Mouse (Mus musculus): ENCODE results near the gene Sox5. TPM values are rescaled to one million over a fixed set of nuclear protein-coding genes. Genes with fewer than 3 reads are reported as not detected.

The Sox5 gene
- polyA plus RNA-seq, 1 experiment from 2014 or later, result 198 TPM

DNA sequence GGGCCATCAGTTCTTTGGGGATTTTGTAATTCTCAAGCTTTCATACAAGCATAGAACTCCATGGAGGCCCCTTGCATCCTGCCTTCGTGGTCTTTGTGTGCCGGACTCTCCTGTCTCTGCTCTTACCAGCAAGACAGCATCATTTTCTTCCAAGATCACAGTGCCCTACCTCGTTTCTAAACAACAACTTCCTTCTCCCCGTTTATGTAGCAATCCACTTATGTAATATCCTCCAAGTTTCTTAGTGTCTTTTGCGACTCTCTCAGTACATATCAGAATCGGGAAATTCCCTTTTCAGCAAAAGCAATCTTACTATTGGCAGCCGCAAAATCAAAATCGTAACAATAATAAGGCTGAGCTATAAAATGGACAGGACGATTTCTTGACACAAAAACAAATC, 324.3 kb downstream of the Sox5 start:
- ATAC-seq, result no peak

DNA sequence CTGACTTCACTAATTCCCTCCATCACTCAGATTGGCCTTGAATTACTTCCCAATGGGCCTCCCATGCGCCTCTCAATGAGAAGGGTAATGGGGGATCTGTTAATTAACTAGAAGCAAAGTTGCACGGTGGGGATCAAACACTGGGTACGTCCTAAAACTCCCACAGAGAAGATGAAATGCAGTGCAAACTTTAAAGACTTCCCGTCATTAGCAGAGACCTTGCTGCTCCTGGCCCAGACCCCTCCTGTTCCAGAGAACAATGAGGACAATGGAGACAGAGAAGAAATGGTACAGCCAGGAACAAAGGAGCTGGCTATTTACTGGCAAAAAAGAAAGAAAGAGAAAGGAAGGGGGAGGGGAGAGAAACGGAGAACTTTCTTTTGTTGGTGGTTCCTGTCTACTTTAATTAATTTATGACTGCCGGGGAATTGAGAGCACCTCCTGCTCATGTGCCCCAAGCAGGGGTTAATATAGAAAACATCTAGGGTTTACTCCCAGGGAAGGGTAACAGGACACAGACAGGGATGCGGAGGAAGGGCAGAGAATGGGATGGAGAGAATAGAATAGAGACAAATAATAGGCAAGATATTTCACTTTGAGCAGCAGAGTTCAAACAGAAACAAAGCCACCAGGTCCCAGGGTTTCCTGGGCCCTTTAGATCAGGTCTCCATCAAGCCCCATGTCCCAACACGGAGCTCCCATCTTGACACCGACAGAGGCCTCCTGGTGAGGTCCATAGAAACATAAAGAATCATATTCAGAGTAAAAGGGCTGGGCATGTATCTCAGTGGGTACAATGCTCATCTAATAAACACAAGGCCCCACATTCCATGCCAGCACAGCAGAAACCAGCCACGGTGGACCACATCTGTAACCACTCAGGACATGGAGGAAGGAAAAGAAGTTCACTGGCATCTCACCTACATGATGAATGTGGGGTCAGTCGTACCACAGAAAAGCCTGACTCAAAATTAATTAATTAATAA, 327.2 kb downstream of the Sox5 start:
- Histone ChIP-seq H3K4me2 (0 out of 2 replicates have a peak overlapping the region, but pooled peaks have one; percentile 14), H3K27ac (no peak overlapping the region), H3K4me3 (no peak overlapping the region), H3K9ac (no peak overlapping the region), H3K9me3 (replicated peaks) (no peaks in the 10 kb centered on the region), H3K4me1 (peaks cover 24% of the 10 kb centered on the region), H3K36me3 (ENCODE audit: poor library complexity, severe bottlenecking) (no peaks in the 10 kb centered on the region), H3K27me3 (no peaks in the 10 kb centered on the region; the same call in none of the 2 replicates)
- peak; percentile 57; the same call in 1 of the 2 replicates for ATAC-seq
- WGBS, result 13% methylated on average over 11 of the region's 11 CpGs

More for the DNA sequence above, 324.3 kb downstream of the Sox5 start:
- H3K4me2 ChIP-seq, result no peak overlapping the region
- no peaks in the 10 kb centered on the region for H3K36me3 ChIP-seq (ENCODE audit: poor library complexity, severe bottlenecking)
- no peak overlapping the region for H3K27ac ChIP-seq
- H3K4me1 ChIP-seq, result peaks cover 24% of the 10 kb centered on the region
- no peaks in the 10 kb centered on the region; the same call in none of the 2 replicates for H3K27me3 ChIP-seq
- H3K4me3 ChIP-seq, result no peak overlapping the region
- 91% methylated on average over 9 of the region's 9 CpGs for WGBS
- H3K9ac ChIP-seq, result no peak overlapping the region
- H3K9me3 ChIP-seq (replicated peaks), result no peaks in the 10 kb centered on the region

DNA sequence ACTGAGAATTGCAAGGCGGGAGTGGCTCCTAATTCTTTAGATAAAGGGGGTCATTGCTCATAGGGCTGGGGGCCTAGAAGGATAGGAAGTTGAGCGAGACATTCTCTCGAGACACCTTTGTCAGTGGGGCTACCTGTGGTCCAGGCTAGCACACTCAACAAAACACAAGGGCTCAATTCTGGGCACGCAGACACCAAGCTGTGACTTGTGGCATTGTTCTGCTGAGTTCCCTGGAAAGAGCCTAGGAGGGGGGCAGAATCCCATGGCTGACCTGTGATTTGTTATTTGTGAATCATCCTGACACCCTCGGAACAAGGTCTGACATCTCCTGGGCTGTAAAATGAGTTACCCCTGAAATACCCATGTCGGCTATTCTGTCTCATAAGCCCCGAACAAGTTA, 328.2 kb downstream of the Sox5 start:
- Histone ChIP-seq H3K9ac (no peak overlapping the region), H3K4me1 (peaks cover 24% of the 10 kb centered on the region), H3K27ac (no peak overlapping the region), H3K4me2 (0 out of 2 replicates have a peak overlapping the region, but pooled peaks have one; percentile 14), H3K36me3 (ENCODE audit: poor library complexity, severe bottlenecking) (no peaks in the 10 kb centered on the region), H3K27me3 (no peaks in the 10 kb centered on the region; the same call in none of the 2 replicates), H3K4me3 (no peak overlapping the region), H3K9me3 (replicated peaks) (no peaks in the 10 kb centered on the region)
- WGBS, result 10% methylated on average over 7 of the region's 7 CpGs
- no peak for ATAC-seq

DNA sequence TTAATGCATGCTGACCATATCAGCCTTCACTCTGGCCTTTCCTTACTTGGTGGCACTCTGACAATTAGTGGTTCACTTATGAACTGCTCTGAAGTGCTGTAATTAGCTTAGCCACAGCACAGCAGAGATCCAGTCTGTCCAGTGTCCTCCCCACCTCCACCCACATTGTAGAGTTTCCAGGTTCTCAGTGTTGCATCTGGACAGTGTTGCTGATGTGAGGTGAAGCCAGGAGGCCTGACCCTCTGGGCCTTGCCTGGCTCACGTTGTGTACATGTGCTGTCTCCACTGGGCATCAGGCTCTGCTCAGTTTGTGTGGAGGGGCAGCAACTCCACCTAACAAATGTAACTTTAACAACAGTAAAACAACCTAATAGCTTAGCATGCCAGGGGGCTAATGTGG, 328.6 kb downstream of the Sox5 start:
- peak; percentile 20; the same call in 1 of the 2 replicates for ATAC-seq
- no peak overlapping the region for H3K9ac ChIP-seq
- no peak overlapping the region for H3K4me3 ChIP-seq
- WGBS, result 6% methylated on average over 1 of the region's 1 CpGs
- H3K36me3 ChIP-seq (ENCODE audit: poor library complexity, severe bottlenecking), result no peaks in the 10 kb centered on the region
- H3K27me3 ChIP-seq, result no peaks in the 10 kb centered on the region; the same call in none of the 2 replicates
- H3K4me2 ChIP-seq, result no peak overlapping the region
- 0 out of 2 replicates have a peak overlapping the region, but pooled peaks have one; percentile 17 for H3K27ac ChIP-seq
- no peaks in the 10 kb centered on the region for H3K9me3 ChIP-seq (replicated peaks)
- peaks cover 24% of the 10 kb centered on the region for H3K4me1 ChIP-seq

DNA sequence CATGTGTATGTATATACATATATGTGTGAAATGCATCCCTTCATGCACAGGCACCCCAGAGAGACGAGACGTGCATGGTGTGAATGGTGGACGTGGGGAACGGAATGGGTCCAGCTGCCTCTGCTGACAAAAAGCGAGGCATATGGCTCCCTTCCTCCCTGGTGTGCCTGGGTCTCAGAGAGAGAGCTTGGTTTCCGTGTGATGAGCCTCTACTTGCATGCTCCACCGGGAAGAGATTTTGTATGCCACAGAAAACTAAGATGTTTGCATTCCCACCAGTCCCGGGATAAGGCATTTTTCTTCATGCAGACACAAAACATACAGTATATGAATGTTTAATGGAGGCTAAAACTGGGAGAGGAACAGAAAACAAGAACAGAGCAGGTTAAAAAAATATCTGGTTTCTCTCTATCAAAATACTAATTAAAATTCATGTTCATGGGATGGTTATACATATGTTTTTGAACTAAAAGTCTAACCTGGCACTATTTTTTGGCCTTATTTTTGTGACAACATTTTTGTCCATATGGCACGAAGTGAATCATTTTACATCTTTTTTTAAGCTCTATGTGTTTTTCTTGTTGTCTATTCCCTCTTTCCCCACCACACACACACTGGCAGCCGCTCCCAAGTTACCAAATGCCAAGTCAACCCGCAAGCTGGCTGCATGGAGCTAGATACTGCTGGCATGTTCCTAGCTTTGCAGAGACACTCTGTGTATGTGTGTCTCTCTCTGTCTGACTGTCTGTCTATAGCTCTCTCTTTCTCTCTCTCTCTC, 329.4 kb downstream of the Sox5 start:
- no peaks in the 10 kb centered on the region; the same call in none of the 2 replicates for H3K27me3 ChIP-seq
- WGBS, result 71% methylated on average over 11 of the region's 11 CpGs
- 0 out of 2 replicates have a peak overlapping the region, but pooled peaks have one; percentile 31 for H3K27ac ChIP-seq
- peak; percentile 75; the same call in 1 of the 2 replicates for ATAC-seq
- no peak overlapping the region for H3K4me2 ChIP-seq
- no peak overlapping the region for H3K4me3 ChIP-seq
- H3K4me1 ChIP-seq, result peaks cover 24% of the 10 kb centered on the region
- no peaks in the 10 kb centered on the region for H3K9me3 ChIP-seq (replicated peaks)
- H3K36me3 ChIP-seq (ENCODE audit: poor library complexity, severe bottlenecking), result no peaks in the 10 kb centered on the region
- H3K9ac ChIP-seq, result no peak overlapping the region

DNA sequence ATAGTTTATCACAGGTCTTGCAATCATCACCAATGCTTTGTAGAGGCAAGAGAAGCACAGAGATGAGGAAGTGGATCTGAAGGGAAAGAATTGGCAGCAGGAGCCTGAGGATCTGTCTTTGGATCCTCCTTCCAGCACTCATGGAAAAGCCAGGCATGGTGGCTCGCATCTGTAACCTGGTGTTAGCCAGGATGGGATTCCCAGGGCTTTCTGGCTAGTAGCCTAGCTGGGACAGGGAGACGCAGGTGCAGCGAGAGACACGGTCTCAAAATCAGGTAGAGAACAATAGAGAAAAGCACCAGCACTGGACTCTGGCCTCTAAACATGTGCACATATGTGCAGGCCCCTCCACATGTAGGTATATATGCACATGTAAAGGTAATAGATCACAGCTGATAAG, 330.1 kb downstream of the Sox5 start:
- Histone ChIP-seq H3K36me3 (ENCODE audit: poor library complexity, severe bottlenecking) (no peaks in the 10 kb centered on the region), H3K4me1 (peaks cover 24% of the 10 kb centered on the region), H3K9me3 (replicated peaks) (no peaks in the 10 kb centered on the region), H3K9ac (no peak overlapping the region), H3K27ac (peak overlapping the region; percentile 67), H3K4me2 (no peak overlapping the region), H3K27me3 (no peaks in the 10 kb centered on the region; the same call in 1 of the 2 replicates), H3K4me3 (no peak overlapping the region)
- ATAC-seq, result no peak
- 86% methylated on average over 4 of the region's 4 CpGs for WGBS

DNA sequence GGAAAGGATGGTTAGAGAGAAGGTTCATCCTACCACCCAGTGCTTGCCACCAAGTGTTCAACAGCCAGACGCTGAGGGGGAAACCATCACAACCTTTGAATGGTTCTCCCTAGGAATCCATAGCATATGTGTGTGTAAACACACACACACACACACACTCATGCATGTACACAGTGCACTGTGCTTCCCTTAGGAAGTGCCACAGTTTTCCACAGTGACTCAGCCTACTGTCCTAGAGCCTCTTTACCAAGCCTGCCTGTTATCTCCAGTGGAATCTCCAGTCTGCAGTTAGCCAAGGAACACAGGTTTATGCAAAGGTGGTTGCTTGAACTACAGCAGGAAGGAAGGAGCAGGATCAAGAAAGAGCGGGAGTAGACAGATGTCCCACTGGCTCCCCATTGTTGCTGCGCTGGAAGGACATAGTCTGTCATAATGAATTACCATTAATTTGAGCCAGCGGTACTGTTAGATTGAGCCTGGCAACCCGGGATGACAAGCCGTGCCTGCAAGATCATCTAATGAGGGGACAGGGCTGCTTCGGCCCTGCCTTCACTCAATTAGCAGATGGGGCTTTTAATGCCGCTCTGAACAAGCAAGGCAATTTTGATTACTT, 335.9 kb downstream of the Sox5 start:
- ATAC-seq, result peak; percentile 75; the same call in 1 of the 2 replicates
- Histone ChIP-seq H3K4me1 (peaks cover 8% of the 10 kb centered on the region; the same call in 1 of the 2 replicates), H3K27ac (peak overlapping the region; percentile 57), H3K9ac (no peak overlapping the region), H3K9me3 (replicated peaks) (no peaks in the 10 kb centered on the region), H3K4me2 (peak overlapping the region; percentile 17; the same call in 1 of the 2 replicates), H3K4me3 (no peak overlapping the region), H3K27me3 (no peaks in the 10 kb centered on the region), H3K36me3 (ENCODE audit: poor library complexity, severe bottlenecking) (no peaks in the 10 kb centered on the region)
- WGBS, result 18% methylated on average over 8 of the region's 8 CpGs

DNA sequence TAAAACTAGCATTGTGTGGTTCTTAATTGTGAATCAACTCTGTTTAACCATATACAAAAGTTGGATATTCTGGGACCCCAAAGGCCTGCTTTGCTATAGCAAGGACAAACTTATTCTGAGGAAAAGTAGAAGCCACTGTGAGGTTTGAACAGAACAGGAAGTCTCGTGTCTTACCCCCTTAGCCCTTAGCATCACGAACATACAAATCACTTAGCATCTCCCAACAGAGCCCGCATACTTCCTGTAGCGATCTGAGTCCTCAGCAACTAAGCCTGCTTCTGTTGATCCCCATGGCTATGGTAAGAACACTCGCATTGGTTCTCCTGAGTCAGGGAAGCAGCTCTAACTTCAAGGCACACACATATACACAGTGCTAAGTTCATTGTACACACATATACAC, 337.4 kb downstream of the Sox5 start:
- Histone ChIP-seq H3K4me1 (peaks cover 8% of the 10 kb centered on the region; the same call in 1 of the 2 replicates), H3K27me3 (no peaks in the 10 kb centered on the region), H3K9ac (no peak overlapping the region), H3K4me2 (no peak overlapping the region), H3K4me3 (no peak overlapping the region), H3K9me3 (replicated peaks) (no peaks in the 10 kb centered on the region), H3K36me3 (ENCODE audit: poor library complexity, severe bottlenecking) (no peaks in the 10 kb centered on the region), H3K27ac (no peak overlapping the region)
- no peak for ATAC-seq
- WGBS, result 88% methylated on average over 5 of the region's 5 CpGs

DNA sequence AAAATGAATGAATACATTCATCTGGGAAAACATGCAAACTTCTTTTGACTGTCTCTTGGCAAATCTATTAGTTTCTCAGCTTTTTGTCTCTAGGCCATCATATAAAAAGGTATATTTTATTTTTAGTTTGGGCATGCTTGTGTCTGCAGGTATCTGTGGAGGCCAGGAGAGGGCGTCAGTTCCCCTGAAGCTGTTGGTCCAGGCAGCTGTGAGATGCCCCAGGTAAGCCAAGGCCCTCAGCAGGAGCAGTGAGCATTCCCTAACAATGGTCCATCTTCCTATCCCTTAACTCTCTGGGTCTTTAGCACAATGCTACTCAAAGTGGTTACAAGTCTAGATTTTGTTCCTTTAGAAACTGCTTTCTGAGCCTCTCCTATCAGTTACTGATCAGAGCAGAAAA, 338.1 kb downstream of the Sox5 start:
- H3K4me2 ChIP-seq, result no peak overlapping the region
- ATAC-seq, result no peak
- no peak overlapping the region for H3K4me3 ChIP-seq
- H3K27ac ChIP-seq, result no peak overlapping the region
- peaks cover 8% of the 10 kb centered on the region; the same call in 1 of the 2 replicates for H3K4me1 ChIP-seq
- H3K36me3 ChIP-seq (ENCODE audit: poor library complexity, severe bottlenecking), result no peaks in the 10 kb centered on the region
- no peaks in the 10 kb centered on the region for H3K27me3 ChIP-seq
- H3K9ac ChIP-seq, result no peak overlapping the region
- 63% methylated on average over 1 of the region's 1 CpGs for WGBS
- H3K9me3 ChIP-seq (replicated peaks), result no peaks in the 10 kb centered on the region

DNA sequence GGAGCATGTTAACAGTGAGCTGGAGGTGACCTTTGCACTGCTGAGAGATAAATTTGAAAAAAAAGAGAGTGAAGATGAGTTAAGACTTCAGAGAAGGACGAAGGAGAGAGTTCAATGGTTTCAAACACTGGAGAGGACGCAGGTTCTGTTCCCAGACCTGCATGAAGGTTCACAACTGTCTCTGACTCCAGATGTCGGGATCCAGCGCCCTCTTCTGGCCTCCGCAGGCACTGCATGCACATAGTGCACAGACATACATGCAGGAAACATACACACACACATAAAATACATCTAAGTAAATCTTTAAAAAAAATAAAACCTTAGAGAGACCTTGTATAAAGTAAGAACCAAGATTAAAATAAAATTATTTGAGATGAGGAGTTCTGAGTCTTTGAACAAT, 352.5 kb downstream of the Sox5 start:
- ATAC-seq, result no peak
- Histone ChIP-seq H3K4me3 (no peak overlapping the region), H3K36me3 (ENCODE audit: poor library complexity, severe bottlenecking) (no peaks in the 10 kb centered on the region), H3K27ac (no peak overlapping the region), H3K4me2 (no peak overlapping the region), H3K27me3 (no peaks in the 10 kb centered on the region), H3K9me3 (replicated peaks) (no peaks in the 10 kb centered on the region), H3K4me1 (peaks cover 14% of the 10 kb centered on the region), H3K9ac (no peak overlapping the region)
- 79% methylated on average over 5 of the region's 5 CpGs for WGBS

DNA sequence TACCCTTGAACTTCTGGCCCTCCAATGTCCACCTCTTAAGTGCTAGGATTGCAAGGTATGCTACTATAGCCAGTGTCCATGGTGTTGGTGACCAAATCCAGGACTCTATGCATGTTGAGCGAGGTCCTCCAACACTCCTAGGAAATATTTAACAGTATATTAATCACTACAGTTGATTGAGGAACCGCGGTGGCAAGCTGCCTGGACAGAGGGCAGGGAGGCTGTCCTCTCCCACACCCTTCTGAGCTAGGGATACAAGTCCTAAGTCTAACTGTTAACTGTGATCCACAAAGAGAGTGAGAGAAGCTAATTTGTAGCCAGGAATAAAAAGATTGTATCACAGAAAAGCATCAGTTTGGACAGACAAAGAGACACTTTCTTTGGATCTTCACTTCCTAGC, 373.7 kb downstream of the Sox5 start:
- no peaks in the 10 kb centered on the region for H3K4me1 ChIP-seq
- no peak overlapping the region for H3K27ac ChIP-seq
- H3K9ac ChIP-seq, result no peak overlapping the region
- no peaks in the 10 kb centered on the region for H3K36me3 ChIP-seq (ENCODE audit: poor library complexity, severe bottlenecking)
- WGBS, result 96% methylated on average over 3 of the region's 3 CpGs
- no peak overlapping the region for H3K4me2 ChIP-seq
- H3K27me3 ChIP-seq, result no peaks in the 10 kb centered on the region
- ATAC-seq, result no peak
- H3K4me3 ChIP-seq, result no peak overlapping the region
- H3K9me3 ChIP-seq (replicated peaks), result no peaks in the 10 kb centered on the region

Data from forebrain, embryonic 13.5 days (tissue).